Mouse (Mus musculus) left cerebral cortex, postnatal 14 days (tissue): ENCODE measurements at regions not wholly inside any gene's neighbourhood (a gene's known extent, or its start where the extent isn't known, plus 50 kb on each side); places are given as distances from the start of the nearest gene placed in this dataset.

ENCODE experiments used
- DNase-seq, 2 experiments: peaks; one replicate each; pipeline ENCODE4 v3.0.0; 2021 to 2022; ENCODE audit warnings: low spot score in 2 of 2, mixed read lengths in 1 of 2
- intact Hi-C: fragments of 180-260 bp; cut with DNase I; formaldehyde crosslinking; loops from one replicate; pipeline ENCODE4 v1.15.1; 2025

- intact Hi-C loops, result no loop called here
- no peak for DNase-seq
Observed at GRCm38 (mm10) chr15:16661226-16661625, 67.3 kb upstream of the Cdh9 start.
